Mouse (Mus musculus): ENCODE results near the gene Itgam.
A peak's percentile ranks its signal among the peaks of the same experiment; 100 is the strongest.
"Not testable (repeated sequence)": the region's sequence is repeated elsewhere in the genome, so short reads cannot be mapped to it uniquely, and the experiment has no call there.

Gene Itgam

GRCm38 (mm10) chr7:128132148-128132547 lies 69.7 kb downstream of the Itgam start:
- DNase-seq (ENCODE audit: low spot score) = no peak

DNA sequence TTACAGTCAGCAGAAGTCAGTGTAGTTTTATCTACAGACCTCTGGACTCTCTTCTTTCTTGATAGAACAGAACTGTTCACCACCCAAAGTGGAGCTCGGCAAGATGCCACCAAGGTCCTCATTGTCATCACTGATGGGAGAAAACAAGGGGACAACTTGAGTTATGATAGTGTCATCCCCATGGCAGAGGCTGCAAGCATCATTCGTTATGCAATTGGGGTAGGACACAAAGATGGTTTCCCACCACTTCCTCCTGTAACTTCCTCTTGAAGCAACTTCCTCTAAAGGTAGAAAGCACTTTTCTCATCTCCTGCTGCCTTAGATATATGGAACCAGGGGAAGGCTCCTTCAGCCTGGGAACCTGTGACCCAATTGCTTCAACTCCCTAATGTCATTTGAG lies 71.2 kb downstream of the Itgam start:
- no peak for DNase-seq (ENCODE audit: low spot score)

DNA sequence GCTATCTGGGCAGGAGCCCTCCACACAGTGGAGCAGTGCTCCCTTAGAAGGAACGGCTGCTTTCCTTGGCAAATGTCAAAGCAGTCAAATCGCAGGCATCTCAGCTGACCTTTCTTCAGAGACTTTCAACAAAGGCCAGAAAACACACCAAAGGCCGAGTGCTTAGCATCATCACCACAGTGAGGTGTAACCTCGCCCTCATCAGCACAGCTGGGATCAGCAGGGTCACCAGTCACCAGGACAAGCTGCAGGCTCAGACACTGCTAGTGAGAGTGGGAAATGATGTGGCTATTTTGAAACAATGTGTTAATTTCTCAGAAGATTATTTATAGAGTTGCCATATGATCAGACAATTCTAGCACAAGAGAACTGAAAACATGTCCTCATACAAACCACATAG lies 74.5 kb downstream of the Itgam start:
- no peak for DNase-seq (ENCODE audit: low spot score)

GRCm38 (mm10) chr7:128139611-128140010 lies 77.2 kb downstream of the Itgam start:
- peak; percentile 8 for DNase-seq (ENCODE audit: low spot score)

GRCm38 (mm10) chr7:128150970-128151369 lies 88.5 kb downstream of the Itgam start:
- DNase-seq (ENCODE audit: low spot score) = no peak

GRCm38 (mm10) chr7:128154076-128154475 lies 91.6 kb downstream of the Itgam start, which contains the start of gene Itgad:
Gene Itgad (plus strand): TSS chr7:128154376.
- no peak for DNase-seq (ENCODE audit: low spot score)

DNA sequence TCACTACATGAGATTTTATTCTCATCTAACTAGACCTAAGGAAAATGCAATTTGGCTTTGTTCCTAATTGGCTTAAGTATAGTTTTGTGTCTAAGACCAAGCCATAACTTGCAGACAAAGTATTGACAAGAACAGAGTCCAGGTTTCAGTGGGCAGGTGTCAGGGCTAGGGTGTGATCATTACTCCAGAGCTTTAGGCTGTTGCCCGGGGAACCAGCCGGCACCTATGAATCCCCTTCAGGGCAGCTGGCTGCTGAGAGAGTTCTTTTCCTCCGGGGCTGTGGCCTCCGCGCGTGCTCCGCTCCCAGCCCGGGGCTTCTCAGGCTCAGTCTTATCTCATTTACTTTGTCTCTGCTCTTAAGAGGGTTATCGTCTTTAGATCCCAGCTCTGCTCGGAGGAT lies 92.5 kb downstream of the Itgam start:
- no peak for DNase-seq (ENCODE audit: low spot score)

- DNase-seq (ENCODE audit: low spot score) = not testable (repeated sequence)
Observed at GRCm38 (mm10) chr7:128158688-128159354, 96.4 kb downstream of the Itgam start.

GRCm38 (mm10) chr7:128164001-128164400 lies 101.6 kb downstream of the Itgam start:
- no peak for DNase-seq (ENCODE audit: low spot score)

- no peak for DNase-seq (ENCODE audit: low spot score)
Observed at GRCm38 (mm10) chr7:128166391-128166790, 104.0 kb downstream of the Itgam start.
